Mouse (Mus musculus) neural tube, embryonic 14.5 days (tissue): ENCODE results near the gene Ankrd44. TPM values are rescaled to one million over a fixed set of nuclear protein-coding genes. Genes with fewer than 3 reads are reported as not detected.

Experiments used
- ATAC-seq: fragments of 200-750 bp; cut with Nextera tagmentation; 2 replicates; pipeline ENCODE4 v1.8.0; 2017; ENCODE audit warnings: low read depth, mild to moderate bottlenecking, moderate TSS enrichment, moderate library complexity
- H3K27ac ChIP-seq: fragments of 300-500 bp; sonication (generic); 2 replicates; pipeline ENCODE4 v1.5.1; 2014; ENCODE audit warnings: low read depth, mild to moderate bottlenecking, control low read depth, low read length, moderate library complexity, mixed read lengths
- H3K27me3 ChIP-seq: fragments of 300-500 bp; sonication (generic); 2 replicates; pipeline ENCODE4 v1.6.1; 2014; ENCODE audit warnings: low read length; ENCODE audit not compliant: control insufficient read depth, insufficient read depth
- H3K36me3 ChIP-seq: fragments of 300-500 bp; sonication (generic); 2 replicates; pipeline ENCODE4 v1.6.1; 2014; ENCODE audit warnings: low read length, mixed read lengths; ENCODE audit not compliant: control insufficient read depth, insufficient read depth
- H3K4me1 ChIP-seq: fragments of 300-500 bp; sonication (generic); 2 replicates; pipeline ENCODE4 v1.6.1; 2014; ENCODE audit warnings: low read length; ENCODE audit not compliant: control insufficient read depth, insufficient read depth
- H3K4me2 ChIP-seq: fragments of 300-500 bp; sonication (generic); 2 replicates; pipeline ENCODE4 v1.6.1; 2014; ENCODE audit warnings: mild to moderate bottlenecking, low read depth, low read length, control low read depth
- H3K4me3 ChIP-seq: fragments of 300-500 bp; sonication (generic); 2 replicates; pipeline ENCODE4 v1.5.1; 2014; ENCODE audit warnings: low read depth, low read length, control low read depth, mixed read lengths
- H3K9ac ChIP-seq: fragments of 300-500 bp; sonication (generic); replicated peaks from 2 replicates; pipeline ENCODE4 v1.6.1; 2014; ENCODE audit warnings: low read depth, mild to moderate bottlenecking, control low read depth, low read length, mixed read lengths
- H3K9me3 ChIP-seq: fragments of 300-500 bp; sonication (generic); 2 replicates; pipeline ENCODE4 v1.6.1; 2016; ENCODE audit warnings: low read length; ENCODE audit not compliant: control insufficient read depth
- WGBS: fragments of 180-500 bp; shearing (Covaris S2); extraction: QIAGEN DNeasy Blood & Tissue Kit; methylation state at CpG from one replicate; pipeline ENCODE4 v1.1.7; 2014; 5-methylcytosine and 5-hydroxymethylcytosine counted together
- polyA plus RNA-seq: library from polyadenylated mRNA; unstranded; fragments of >200 nt; fragmentation: Nextera tagmentation; extraction: Ambion mirVana; gene quantifications from 2 replicates; pipeline ENCODE4 v1.2.1, GENCODE M21; 2014

The Ankrd44 gene
- polyA plus RNA-seq, 1 experiment from 2014 or later, result 41.0 TPM

DNA sequence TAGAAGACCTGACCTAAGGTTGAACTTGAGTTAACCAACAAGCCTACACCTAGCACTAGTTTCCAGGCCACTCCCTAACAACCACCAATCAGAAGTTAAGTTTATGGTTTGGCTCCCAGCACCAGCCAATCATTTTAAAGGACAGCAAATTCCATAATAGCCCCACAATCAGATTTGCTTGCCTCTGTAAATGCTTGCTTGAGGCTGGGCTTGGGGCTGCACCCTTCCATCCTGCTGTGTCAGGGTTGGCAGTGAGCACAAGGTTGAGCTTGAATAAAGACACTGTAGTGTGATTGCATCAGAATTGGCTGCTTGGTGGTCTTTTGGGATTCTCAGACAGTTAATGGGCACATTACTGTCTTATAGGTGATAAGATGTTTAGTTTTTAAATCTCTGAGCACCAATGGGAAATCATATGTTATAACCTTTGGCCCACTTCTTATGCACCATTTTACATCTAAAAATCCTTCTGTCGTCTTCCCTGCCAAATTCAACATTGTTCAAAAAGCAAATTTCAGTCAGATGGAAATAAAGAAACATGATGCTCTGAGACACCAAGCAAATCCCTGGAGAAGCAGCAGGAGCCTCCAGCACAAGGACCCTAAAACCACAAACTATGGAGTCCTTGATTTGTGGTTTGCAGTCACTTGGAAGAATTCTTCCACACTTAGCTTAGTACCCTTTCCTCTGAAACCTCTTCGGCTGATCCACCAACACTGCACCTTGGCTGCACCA, 119.9 kb downstream of the Ankrd44 start:
- Histone ChIP-seq H3K4me2 (no peak overlapping the region), H3K4me1 (peaks cover 4% of the 10 kb centered on the region; the same call in 1 of the 2 replicates), H3K27me3 (no peaks in the 10 kb centered on the region), H3K9ac (no peak overlapping the region), H3K4me3 (no peak overlapping the region), H3K27ac (no peak overlapping the region), H3K9me3 (no peaks in the 10 kb centered on the region), H3K36me3 (no peaks in the 10 kb centered on the region)
- ATAC-seq, result no peak
- 87% methylated on average over 2 of the region's 2 CpGs for WGBS

DNA sequence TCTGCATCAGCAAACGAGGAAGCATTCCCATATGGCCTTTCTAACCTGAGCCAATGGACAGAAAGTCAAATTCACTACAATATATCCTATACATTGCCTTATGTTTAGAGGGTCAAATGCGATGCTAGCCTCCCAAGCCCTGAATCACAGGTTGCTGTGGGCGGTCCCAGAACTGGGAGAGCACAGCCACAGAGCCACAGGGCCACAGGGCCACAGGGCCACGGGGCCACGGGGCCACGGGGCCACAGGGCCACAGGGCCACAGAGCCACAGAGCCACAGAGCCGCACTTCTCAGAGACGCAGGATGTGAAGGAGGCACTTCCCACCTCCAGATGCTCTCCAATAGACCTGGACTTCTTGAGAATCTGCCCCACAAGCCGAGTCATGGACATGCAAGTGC, 121.8 kb downstream of the Ankrd44 start:
- Histone ChIP-seq H3K9me3 (no peaks in the 10 kb centered on the region), H3K4me3 (no peak overlapping the region), H3K9ac (no peak overlapping the region), H3K27me3 (no peaks in the 10 kb centered on the region), H3K4me1 (peaks cover 4% of the 10 kb centered on the region; the same call in 1 of the 2 replicates), H3K4me2 (no peak overlapping the region), H3K36me3 (no peaks in the 10 kb centered on the region), H3K27ac (no peak overlapping the region)
- 94% methylated on average over 9 of the region's 9 CpGs for WGBS
- ATAC-seq, result no peak

DNA sequence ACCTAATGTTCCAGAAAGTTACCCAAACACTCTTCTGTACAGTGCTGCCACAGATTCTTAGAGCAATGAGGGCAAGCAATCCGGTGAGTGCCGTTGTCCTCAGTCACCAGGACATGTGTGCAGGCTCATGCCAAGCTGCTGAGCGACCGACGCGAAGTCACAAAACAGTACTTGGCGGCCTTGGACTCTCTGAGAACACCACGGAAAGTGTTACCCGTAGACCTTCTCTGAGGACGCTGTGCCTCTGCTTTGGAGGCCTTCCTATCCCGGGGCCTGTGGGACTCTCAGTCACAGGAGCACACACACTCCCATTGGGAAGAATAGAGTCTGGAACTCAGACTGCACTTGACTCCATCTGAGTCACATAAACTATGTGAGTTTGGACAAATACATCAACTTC, 123.5 kb downstream of the Ankrd44 start:
- Histone ChIP-seq H3K27ac (no peak overlapping the region; the same call in 1 of the 2 replicates), H3K4me3 (no peak overlapping the region), H3K27me3 (no peaks in the 10 kb centered on the region), H3K4me1 (peaks cover 4% of the 10 kb centered on the region; the same call in 1 of the 2 replicates), H3K4me2 (no peak overlapping the region), H3K36me3 (no peaks in the 10 kb centered on the region), H3K9me3 (no peaks in the 10 kb centered on the region), H3K9ac (no peak overlapping the region)
- 67% methylated on average over 11 of the region's 11 CpGs for WGBS
- no peak; the same call in 1 of the 2 replicates for ATAC-seq

DNA sequence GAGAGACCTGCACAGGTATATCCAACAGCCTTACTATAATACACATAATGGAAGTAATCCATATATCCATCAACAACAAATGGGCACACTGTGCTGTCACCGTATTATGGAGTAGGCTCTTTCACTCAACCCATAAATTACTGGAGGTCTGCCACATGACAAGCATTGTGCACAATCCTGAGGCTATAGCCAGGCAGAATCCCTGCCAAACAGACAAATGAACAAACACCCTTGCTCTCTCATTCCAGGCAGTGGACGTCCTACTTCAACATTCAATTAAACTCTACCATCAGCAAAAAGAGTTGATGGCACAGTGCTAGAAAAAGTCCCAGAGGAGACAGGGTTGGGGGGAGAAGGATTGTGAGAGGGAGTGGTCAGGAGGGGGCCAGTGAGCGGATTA, 124.9 kb downstream of the Ankrd44 start:
- Histone ChIP-seq H3K27ac (no peak overlapping the region), H3K9me3 (no peaks in the 10 kb centered on the region), H3K36me3 (no peaks in the 10 kb centered on the region), H3K4me1 (peaks cover 4% of the 10 kb centered on the region; the same call in 1 of the 2 replicates), H3K9ac (no peak overlapping the region), H3K4me3 (no peak overlapping the region), H3K4me2 (no peak overlapping the region), H3K27me3 (no peaks in the 10 kb centered on the region)
- peak; percentile 44; the same call in 1 of the 2 replicates for ATAC-seq
- WGBS, result 53% methylated on average over 2 of the region's 3 CpGs

DNA sequence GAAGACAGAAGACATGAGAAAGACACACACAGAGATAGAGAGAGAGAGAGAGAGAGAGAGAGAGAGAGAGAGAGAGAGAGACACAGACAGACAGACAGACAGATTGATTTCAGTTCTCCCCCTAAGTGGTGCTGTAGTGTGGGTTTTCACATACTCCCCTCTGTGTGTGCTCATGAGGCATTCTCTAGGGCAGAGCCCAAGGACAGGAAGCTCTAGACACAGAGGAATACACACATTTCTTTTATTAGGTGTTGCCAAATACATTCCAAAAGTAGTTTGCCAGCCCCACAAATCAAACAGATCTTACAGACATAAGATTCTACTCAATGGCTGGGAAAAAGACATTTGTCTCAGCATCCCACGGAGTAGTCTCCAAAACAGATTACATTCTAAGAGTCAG, 126.8 kb downstream of the Ankrd44 start:
- H3K36me3 ChIP-seq, result no peaks in the 10 kb centered on the region
- no peak for ATAC-seq
- H3K27ac ChIP-seq, result no peak overlapping the region
- H3K4me1 ChIP-seq, result peaks cover 4% of the 10 kb centered on the region; the same call in 1 of the 2 replicates
- H3K9ac ChIP-seq, result no peak overlapping the region
- no peaks in the 10 kb centered on the region for H3K27me3 ChIP-seq
- WGBS, result 65% methylated on average over 1 of the region's 1 CpGs
- H3K4me3 ChIP-seq, result no peak overlapping the region
- H3K4me2 ChIP-seq, result no peak overlapping the region
- H3K9me3 ChIP-seq, result no peaks in the 10 kb centered on the region

DNA sequence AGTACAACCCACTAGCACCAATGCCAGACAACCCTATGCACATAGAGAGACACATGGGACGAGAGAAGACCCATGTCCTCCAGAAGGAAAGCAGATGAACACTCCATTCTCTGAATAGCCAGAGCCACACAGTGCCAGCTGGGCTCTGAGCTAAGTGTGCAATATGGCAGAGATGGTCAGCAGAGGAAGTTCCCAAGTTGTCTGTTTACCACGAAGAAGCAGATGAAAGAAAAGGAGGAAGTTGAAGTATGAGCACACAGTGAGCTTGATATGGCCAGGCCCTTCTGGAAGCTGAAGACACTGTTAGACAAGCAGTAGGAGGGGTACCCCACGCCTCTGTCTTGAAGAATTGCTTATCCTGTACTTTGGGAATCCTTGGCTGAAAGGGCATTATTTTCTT, 127.8 kb downstream of the Ankrd44 start:
- H3K4me2 ChIP-seq, result no peak overlapping the region
- no peak overlapping the region for H3K4me3 ChIP-seq
- 81% methylated on average over 3 of the region's 3 CpGs for WGBS
- H3K9ac ChIP-seq, result no peak overlapping the region
- H3K27ac ChIP-seq, result no peak overlapping the region
- H3K4me1 ChIP-seq, result peaks cover 4% of the 10 kb centered on the region; the same call in 1 of the 2 replicates
- H3K9me3 ChIP-seq, result no peaks in the 10 kb centered on the region
- ATAC-seq, result no peak
- no peaks in the 10 kb centered on the region for H3K36me3 ChIP-seq
- no peaks in the 10 kb centered on the region for H3K27me3 ChIP-seq

DNA sequence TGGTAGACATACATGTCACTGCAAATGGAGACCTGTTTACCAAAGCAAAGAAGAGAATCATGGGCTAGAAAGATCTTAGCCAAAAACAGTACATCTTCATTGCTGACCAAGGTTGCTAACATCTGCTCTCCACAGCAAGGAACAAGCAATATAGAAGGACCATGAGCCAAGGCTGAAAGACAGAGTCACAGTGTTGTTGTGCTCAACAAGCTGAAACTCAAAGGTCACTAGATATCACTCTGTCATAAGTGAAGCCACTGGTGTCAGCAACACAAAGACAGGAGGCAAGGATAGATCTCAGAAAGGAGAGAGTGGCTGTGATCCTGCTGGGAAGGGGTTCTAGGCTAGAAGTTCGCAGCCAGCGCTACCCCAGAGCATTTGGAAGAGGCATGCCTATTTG, 131.5 kb downstream of the Ankrd44 start:
- H3K4me1 ChIP-seq, result no peaks in the 10 kb centered on the region
- H3K36me3 ChIP-seq, result no peaks in the 10 kb centered on the region
- no peak overlapping the region for H3K9ac ChIP-seq
- H3K27ac ChIP-seq, result no peak overlapping the region
- no peaks in the 10 kb centered on the region for H3K9me3 ChIP-seq
- ATAC-seq, result no peak
- H3K4me2 ChIP-seq, result no peak overlapping the region
- WGBS, result 89% methylated on average over 2 of the region's 2 CpGs
- H3K4me3 ChIP-seq, result no peak overlapping the region
- no peaks in the 10 kb centered on the region for H3K27me3 ChIP-seq

DNA sequence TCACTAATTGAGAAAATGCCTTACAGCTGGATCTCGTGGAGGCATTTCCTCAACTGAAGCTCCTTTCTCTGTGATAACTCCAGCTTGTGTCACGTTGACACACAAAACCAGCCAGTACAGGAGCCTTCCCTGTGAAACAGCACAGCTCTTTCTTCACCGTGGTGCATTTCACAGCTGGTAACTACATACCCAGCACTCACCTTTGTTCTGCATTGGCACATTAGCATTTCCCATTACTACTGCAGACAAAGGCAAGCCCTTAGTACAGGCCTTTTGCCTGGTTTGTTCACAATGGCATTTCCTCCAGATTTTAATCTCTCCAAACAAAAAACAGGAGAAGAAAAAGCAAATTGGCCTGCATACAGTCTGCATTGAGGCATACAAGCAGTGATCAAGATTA, 134.8 kb downstream of the Ankrd44 start:
- no peak overlapping the region for H3K4me3 ChIP-seq
- no peaks in the 10 kb centered on the region for H3K9me3 ChIP-seq
- H3K4me2 ChIP-seq, result no peak overlapping the region
- no peak overlapping the region for H3K9ac ChIP-seq
- H3K36me3 ChIP-seq, result no peaks in the 10 kb centered on the region
- H3K4me1 ChIP-seq, result 0 out of 2 replicates have a peak, but pooled peaks cover 6% of the 10 kb centered on the region
- WGBS, result 33% methylated on average over 3 of the region's 3 CpGs
- H3K27ac ChIP-seq, result no peak overlapping the region
- no peaks in the 10 kb centered on the region for H3K27me3 ChIP-seq
- ATAC-seq, result no peak

DNA sequence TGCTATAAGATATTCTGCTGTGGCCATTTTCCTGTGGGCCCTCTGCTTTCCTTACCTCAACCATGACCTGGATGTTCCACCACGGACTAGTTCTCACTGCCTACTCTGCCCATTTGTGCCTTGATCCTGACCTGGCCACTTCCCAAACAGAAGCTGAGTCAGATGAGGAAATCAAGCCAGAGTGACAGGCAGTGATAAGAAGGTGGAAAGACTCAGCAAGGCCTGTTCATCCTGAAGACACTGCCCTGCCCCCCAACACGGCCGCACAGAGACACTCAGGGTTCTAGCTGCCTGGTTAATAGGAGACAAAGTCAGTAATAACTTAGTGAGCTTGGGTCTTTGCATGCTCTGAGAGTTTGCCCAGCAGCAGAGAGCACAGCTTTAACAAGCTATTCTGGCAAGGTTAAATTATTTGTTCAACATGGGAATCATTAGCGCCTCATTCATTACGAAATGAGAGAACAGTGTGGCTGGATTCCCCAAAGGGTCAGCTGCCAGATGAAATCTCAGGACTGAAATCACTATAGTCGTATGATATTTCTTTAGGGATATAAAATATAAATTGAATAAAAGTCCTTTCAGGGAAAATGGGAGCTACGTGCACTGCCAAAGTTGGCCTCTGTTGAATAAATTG, 136.7 kb downstream of the Ankrd44 start:
- Histone ChIP-seq H3K9me3 (no peaks in the 10 kb centered on the region), H3K4me2 (no peak overlapping the region), H3K27me3 (no peaks in the 10 kb centered on the region), H3K9ac (no peak overlapping the region), H3K4me3 (no peak overlapping the region), H3K27ac (no peak overlapping the region), H3K36me3 (no peaks in the 10 kb centered on the region), H3K4me1 (0 out of 2 replicates have a peak, but pooled peaks cover 6% of the 10 kb centered on the region)
- WGBS, result 70% methylated on average over 7 of the region's 7 CpGs
- 0 out of 2 replicates have a peak, but pooled peaks have one; percentile 18 for ATAC-seq
